Comparison of ENCODE assay signal across 9 mouse cellular contexts in the genomic region with DNA sequence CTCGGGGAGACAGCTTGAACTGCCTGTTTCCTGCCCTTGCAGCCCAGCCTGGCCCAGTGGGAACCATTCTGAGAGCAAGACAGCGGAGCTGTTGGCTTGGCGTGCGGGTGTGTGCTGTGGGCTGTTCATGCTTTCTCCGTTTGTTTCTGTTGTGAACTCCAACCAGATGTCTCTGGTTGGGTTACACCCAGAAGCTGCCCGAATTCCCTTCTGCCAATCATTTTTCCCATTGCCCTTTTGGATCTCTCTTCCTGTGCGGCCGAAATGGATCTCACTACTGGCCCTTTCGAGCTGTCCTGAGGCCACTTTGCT. TPM values are rescaled to one million over a fixed set of nuclear protein-coding genes. Genes with fewer than 3 reads are reported as not detected.
DNase-seq lines count a peak whose midpoint lies in the region; ATAC-seq lines count a peak whose summit lies in the region.
"Had no signal": no experiment of that assay in that cellular context is flagged by ENCODE, and none has a peak within 500 bp of the region (broad histone marks: within the 10 kb centered on the region; RNA-seq: fewer than 3 reads in every experiment).

No protein-coding gene starts in this region.

- H3K27me3 ChIP-seq in forebrain, embryonic 15.5 days: peaks cover 20% of the 10 kb centered on the region
- H3K27me3 ChIP-seq in forebrain, embryonic 14.5 days (replicated peaks; ENCODE audit: control insufficient read depth, insufficient read depth, low read length): peaks cover 23% of the 10 kb centered on the region
- no peaks in the 10 kb centered on the region for H3K27me3 ChIP-seq in heart, embryonic 14.5 days (ENCODE audit: control insufficient read depth, insufficient read depth, low read length)
- peaks cover 46% of the 10 kb centered on the region for H3K27me3 ChIP-seq in liver, embryonic 13.5 days

- no peak for DNase-seq in forebrain, embryonic 14.5 days (ENCODE audit: low spot score)
- peak; percentile 35 for DNase-seq in ZHBTc4 (ENCODE audit: low read depth, low spot score)
- DNase-seq in liver, embryonic 13.5 days: no peak
- no peak for DNase-seq in right cerebral cortex, adult 2 months (ENCODE audit: low spot score in 2 of 2)
- DNase-seq in yolk sac, embryonic 10.5 days (ENCODE audit: low spot score): no peak

- no peaks in the 10 kb centered on the region for H3K9me3 ChIP-seq in forebrain, embryonic 15.5 days
- no peaks in the 10 kb centered on the region for H3K9me3 ChIP-seq in forebrain, embryonic 14.5 days (replicated peaks; ENCODE audit: control insufficient read depth, low read length)
- no peaks in the 10 kb centered on the region for H3K9me3 ChIP-seq in heart, embryonic 14.5 days (ENCODE audit: control insufficient read depth, low read length)
- no peaks in the 10 kb centered on the region for H3K9me3 ChIP-seq in liver, embryonic 13.5 days (replicated peaks)

- no peaks in the 10 kb centered on the region for H3K36me3 ChIP-seq in forebrain, embryonic 15.5 days
- H3K36me3 ChIP-seq in forebrain, embryonic 14.5 days (ENCODE audit: control insufficient read depth, insufficient read depth, low read length): no peaks in the 10 kb centered on the region
- 0 out of 2 replicates have a peak, but pooled peaks cover 3% of the 10 kb centered on the region for H3K36me3 ChIP-seq in heart, embryonic 14.5 days (ENCODE audit: control insufficient read depth, insufficient read depth, low read length)
- no peaks in the 10 kb centered on the region for H3K36me3 ChIP-seq in liver, embryonic 13.5 days
- H3K36me3 ChIP-seq: G1E had no signal

- peaks cover 48% of the 10 kb centered on the region for H3K4me1 ChIP-seq in forebrain, embryonic 15.5 days
- H3K4me1 ChIP-seq in forebrain, embryonic 14.5 days (ENCODE audit: control insufficient read depth, insufficient read depth, low read length): peaks cover 12% of the 10 kb centered on the region
- peaks cover 30 to 38% of the 10 kb centered on the region in 2 experiments for H3K4me1 ChIP-seq in heart, embryonic 14.5 days (ENCODE audit: control insufficient read depth in 2 of 2, insufficient read depth in 2 of 2, low read length in 2 of 2)
- H3K4me1 ChIP-seq in liver, embryonic 13.5 days (replicated peaks): peaks cover 34% of the 10 kb centered on the region

- WGBS in forebrain, embryonic 15.5 days: 65% methylated on average over 9 of the region's 9 CpGs
- 68% methylated on average over 9 of the region's 9 CpGs for WGBS in forebrain, embryonic 14.5 days
- 69% methylated on average over 9 of the region's 9 CpGs for WGBS in heart, embryonic 14.5 days
- 63% methylated on average over 9 of the region's 9 CpGs for WGBS in liver, embryonic 13.5 days (ENCODE audit: insufficient replicate concordance)

- ATAC-seq in forebrain, embryonic 15.5 days (replicated peaks): no peak
- no peak for ATAC-seq in forebrain, embryonic 14.5 days
- ATAC-seq in heart, embryonic 14.5 days (ENCODE audit: insufficient number of reproducible peaks, insufficient read depth, low FRiP score, low read depth): no peak
- ATAC-seq in liver, embryonic 13.5 days (ENCODE audit: low read depth): no peak
- no peak for ATAC-seq in erythroblast, adult 5-6 weeks (replicated peaks; ENCODE audit: low FRiP score, poor library complexity, severe bottlenecking)

- no peak overlapping the region for H3K4me2 ChIP-seq in forebrain, embryonic 15.5 days (replicated peaks)
- H3K4me2 ChIP-seq in forebrain, embryonic 14.5 days (ENCODE audit: low read length): no peak overlapping the region
- H3K4me2 ChIP-seq in heart, embryonic 14.5 days (ENCODE audit: low read length): peak overlapping the region; percentile 97
- H3K4me2 ChIP-seq in liver, embryonic 13.5 days: peak overlapping the region; percentile 38

- no peak overlapping the region for H3K27ac ChIP-seq in forebrain, embryonic 15.5 days (replicated peaks)
- no peak overlapping the region for H3K27ac ChIP-seq in forebrain, embryonic 14.5 days (ENCODE audit: low read depth, low read length)
- H3K27ac ChIP-seq in heart, embryonic 14.5 days (replicated peaks in 1 of 2; ENCODE audit: control insufficient read depth in 1 of 2, insufficient read depth in 1 of 2, low read depth in 2 of 2, low read length in 2 of 2): no peak overlapping the region
- H3K27ac ChIP-seq in liver, embryonic 13.5 days: no peak overlapping the region

- no peak overlapping the region for H3K4me3 ChIP-seq in forebrain, embryonic 15.5 days
- H3K4me3 ChIP-seq in forebrain, embryonic 14.5 days (ENCODE audit: low read depth, low read length): no peak overlapping the region
- no peak overlapping the region for H3K4me3 ChIP-seq in heart, embryonic 14.5 days (ENCODE audit: control insufficient read depth in 1 of 2, insufficient read depth in 1 of 2, low read depth in 1 of 2, low read length in 2 of 2)
- no peak overlapping the region for H3K4me3 ChIP-seq in liver, embryonic 13.5 days (replicated peaks)

- H3K9ac ChIP-seq in forebrain, embryonic 15.5 days (replicated peaks): 0 out of 2 replicates have a peak overlapping the region, but pooled peaks have one; percentile 6
- no peak overlapping the region for H3K9ac ChIP-seq in forebrain, embryonic 14.5 days (ENCODE audit: low read length)
- H3K9ac ChIP-seq in heart, embryonic 14.5 days (ENCODE audit: low read length): no peak overlapping the region
- H3K9ac ChIP-seq in liver, embryonic 13.5 days: no peak overlapping the region

RNA-seq across cellular contexts. Expression of gene Fam43a, which starts 4.0 kb away (rescaled TPM):
- 9.9 and 10.7 TPM in 2 replicates for polyA plus RNA-seq in forebrain, embryonic 15.5 days (2015; fragmentation: Nextera tagmentation; extraction: Ambion mirVana)
- polyA plus RNA-seq in forebrain, embryonic 14.5 days (2014; fragmentation: Nextera tagmentation; extraction: Ambion mirVana): 6.1 and 6.7 TPM in 2 replicates
- polyA plus RNA-seq in heart, embryonic 14.5 days (2014; fragmentation: Nextera tagmentation; extraction: Ambion mirVana): 6.4 and 8.5 TPM in 2 replicates
- polyA plus RNA-seq in liver, embryonic 13.5 days (2015; fragmentation: Nextera tagmentation; extraction: Ambion mirVana): 5.0 and 5.9 TPM in 2 replicates
- total RNA-seq in erythroblast, adult 5-6 weeks (2015; ENCODE audit: low replicate concordance): 0.58 and 0.63 TPM in 2 replicates
- 0.84 and 1.4 TPM in 2 replicates for total RNA-seq in erythroblast, adult 5-6 weeks (2017; ENCODE audit: low replicate concordance)
- total RNA-seq: G1E had no signal

RNA-seq across cellular contexts. Expression of gene Lsg1, which starts 16.1 kb away (rescaled TPM):
- 56.2 and 59.4 TPM in 2 replicates for polyA plus RNA-seq in forebrain, embryonic 15.5 days (2015; fragmentation: Nextera tagmentation; extraction: Ambion mirVana)
- 59.1 and 62.3 TPM in 2 replicates for polyA plus RNA-seq in forebrain, embryonic 14.5 days (2014; fragmentation: Nextera tagmentation; extraction: Ambion mirVana)
- 35.5 and 39.0 TPM in 2 replicates for polyA plus RNA-seq in heart, embryonic 14.5 days (2014; fragmentation: Nextera tagmentation; extraction: Ambion mirVana)
- polyA plus RNA-seq in liver, embryonic 13.5 days (2015; fragmentation: Nextera tagmentation; extraction: Ambion mirVana): 36.9 and 45.8 TPM in 2 replicates
- total RNA-seq in erythroblast, adult 5-6 weeks (2015; ENCODE audit: low replicate concordance): 9.2 and 11.5 TPM in 2 replicates
- total RNA-seq in erythroblast, adult 5-6 weeks (2017; ENCODE audit: low replicate concordance): 18.0 and 36.7 TPM in 2 replicates

RNA-seq across cellular contexts. Expression of gene Tmem44, which starts 52.8 kb away (rescaled TPM):
- polyA plus RNA-seq in forebrain, embryonic 15.5 days (2015; fragmentation: Nextera tagmentation; extraction: Ambion mirVana): 89.0 and 89.6 TPM in 2 replicates
- polyA plus RNA-seq in forebrain, embryonic 14.5 days (2014; fragmentation: Nextera tagmentation; extraction: Ambion mirVana): 57.5 and 62.4 TPM in 2 replicates
- 24.2 and 24.3 TPM in 2 replicates for polyA plus RNA-seq in heart, embryonic 14.5 days (2014; fragmentation: Nextera tagmentation; extraction: Ambion mirVana)
- polyA plus RNA-seq in liver, embryonic 13.5 days (2015; fragmentation: Nextera tagmentation; extraction: Ambion mirVana): 1.0 and 1.2 TPM in 2 replicates
- 0.21 TPM in 1 of 2 replicates, not detected in the other for total RNA-seq in erythroblast, adult 5-6 weeks (2015; ENCODE audit: low replicate concordance)
- 0.70 and 0.77 TPM in 2 replicates for total RNA-seq in erythroblast, adult 5-6 weeks (2017; ENCODE audit: low replicate concordance)

Comparison
In these comparisons a context has a peak if more than half of its experiments do, and no peak if none do; other contexts are left out.
1. H3K4me2 ChIP-seq: peak in heart, embryonic 14.5 days (single experiment) and liver, embryonic 13.5 days (single experiment); none in forebrain, embryonic 15.5 days (single experiment) and forebrain, embryonic 14.5 days (single experiment).
2. RNA of gene Tmem44, which starts 52.8 kb away (polyA plus RNA-seq): 89.0 to 89.6 TPM in forebrain, embryonic 15.5 days, 57.5 to 62.4 TPM in forebrain, embryonic 14.5 days and 24.2 to 24.3 TPM in heart, embryonic 14.5 days; 1.0 to 1.2 TPM in liver, embryonic 13.5 days; every median in the first group is over 10 times any median in the second.